Mouse (Mus musculus) lung, postnatal 36 days (tissue): ENCODE measurements at regions not wholly inside any gene's neighbourhood (a gene's known extent, or its start where the extent isn't known, plus 50 kb on each side); places are given as distances from the start of the nearest gene placed in this dataset.

ENCODE experiments used
- DNase-seq: peaks from one replicate; pipeline ENCODE4 v3.0.0; 2022; ENCODE audit warnings: mixed read lengths

DNA sequence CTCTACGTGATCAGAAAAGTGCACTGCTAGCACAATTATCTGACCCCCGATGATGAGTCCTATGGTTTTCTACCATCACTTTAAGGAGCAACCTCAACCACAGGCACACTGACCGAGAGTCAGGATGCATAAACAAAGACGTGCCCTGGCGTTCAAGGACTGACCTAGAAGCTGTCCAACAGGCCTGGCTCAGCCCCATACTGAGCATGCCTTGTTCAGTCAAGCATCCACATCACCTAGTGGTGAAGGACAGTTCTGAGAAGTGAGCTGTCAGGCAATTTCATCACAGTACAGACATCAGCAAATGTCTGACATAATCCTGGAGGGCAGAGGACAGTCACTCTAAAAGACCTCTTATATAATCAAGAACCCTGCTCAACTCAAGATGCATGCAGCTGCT, 81.5 kb upstream of the Elovl6 start:
- DNase-seq: peak; percentile 13

DNA sequence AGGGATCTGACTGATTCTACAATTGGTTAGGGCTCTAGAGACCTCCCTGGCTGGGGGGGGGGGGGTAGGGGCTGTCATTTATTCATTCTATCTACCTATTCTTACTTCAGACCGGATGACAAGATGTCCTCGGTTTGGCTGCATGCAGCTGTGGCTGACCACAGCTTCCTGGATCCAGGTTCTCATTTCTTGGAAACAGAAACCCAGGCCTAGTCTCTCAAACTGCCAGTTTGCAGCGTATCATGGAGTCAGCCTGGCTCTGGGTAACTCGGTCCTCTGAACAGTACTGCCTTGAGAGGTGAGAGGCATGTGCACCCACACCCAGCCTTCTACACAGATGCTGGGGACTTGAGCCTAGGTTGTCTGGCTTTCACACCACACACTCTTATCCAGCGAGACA, 62.1 kb upstream of the Elovl6 start:
- peak; percentile 34 for DNase-seq

- no peak for DNase-seq
These were observed 60.8 kb upstream of the Elovl6 start for GRCm38 (mm10) chr3:129471332-129471731.

DNA sequence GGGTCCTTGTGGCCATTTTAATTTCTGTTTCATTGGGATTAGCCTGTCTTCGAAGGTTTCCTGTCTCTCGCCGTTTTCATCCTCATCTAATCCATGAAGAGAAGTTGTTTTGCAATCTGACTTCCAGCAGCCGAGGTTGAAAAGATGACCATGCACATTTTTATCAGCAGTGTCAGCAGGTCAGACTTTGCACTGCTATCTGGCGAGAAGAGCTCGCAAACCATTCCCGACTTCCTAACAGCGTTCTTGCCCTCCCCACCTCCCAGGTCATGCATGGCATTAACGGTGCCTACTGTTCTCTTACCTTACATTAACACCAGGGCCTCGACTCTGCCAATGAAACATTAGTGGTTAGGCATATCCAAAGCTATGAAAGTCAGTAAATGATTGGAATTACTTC, 60.1 kb upstream of the Elovl6 start:
- no peak for DNase-seq

DNA sequence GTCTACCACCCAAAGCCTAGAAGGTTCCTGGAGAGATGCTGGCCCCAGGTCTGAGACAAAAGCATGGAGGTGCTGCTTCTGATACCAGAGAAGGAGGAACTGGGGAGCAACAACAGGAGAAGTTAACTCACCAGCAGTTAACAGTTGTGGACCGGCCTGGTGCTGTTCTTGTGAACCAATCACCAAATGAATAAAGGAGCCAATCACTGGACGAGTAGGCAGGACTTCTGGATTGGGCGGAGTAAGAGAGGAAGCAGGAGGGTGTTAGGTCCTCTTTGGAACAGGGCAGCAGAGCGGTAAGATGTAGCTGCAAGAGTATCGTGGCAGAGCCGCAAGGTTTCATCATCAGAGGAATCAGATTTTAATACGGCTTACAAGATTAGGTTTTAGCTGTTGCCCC, 57.7 kb upstream of the Elovl6 start:
- peak; percentile 15 for DNase-seq

- no peak for DNase-seq
These were observed 55.9 kb upstream of the Elovl6 start for GRCm38 (mm10) chr3:129476250-129476649.

DNA sequence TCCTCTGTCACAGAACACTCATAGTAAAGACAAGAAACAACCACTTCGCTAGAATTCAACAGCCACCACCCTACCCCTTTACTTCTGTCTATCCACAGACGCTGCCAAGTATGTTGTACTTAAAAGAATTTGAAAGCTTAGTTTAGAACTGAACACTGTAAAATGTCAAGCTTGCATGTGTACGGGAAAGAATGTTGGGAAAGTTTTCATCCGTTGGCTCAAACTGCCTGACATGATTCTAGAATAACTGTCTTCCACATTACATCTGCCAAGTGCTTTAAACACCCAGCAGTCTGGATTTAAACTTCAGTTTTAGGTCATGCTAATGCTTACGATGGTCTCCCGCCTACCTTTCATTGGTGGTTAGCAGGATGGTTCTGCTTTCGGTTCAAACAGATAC, 54.1 kb upstream of the Elovl6 start:
- DNase-seq: no peak

GRCm38 (mm10) chr3:129481293-129481692, 50.9 kb upstream of the Elovl6 start:
- peak; percentile 7 for DNase-seq
